Mouse (Mus musculus): Measurements from ENCODE around the gene Uspl1. TPM values are rescaled to one million over a fixed set of nuclear protein-coding genes. Genes with fewer than 3 reads are reported as not detected.

Uspl1 gene
- total RNA-seq, 1 experiment from 2014 or later: 27.8 TPM

DNA sequence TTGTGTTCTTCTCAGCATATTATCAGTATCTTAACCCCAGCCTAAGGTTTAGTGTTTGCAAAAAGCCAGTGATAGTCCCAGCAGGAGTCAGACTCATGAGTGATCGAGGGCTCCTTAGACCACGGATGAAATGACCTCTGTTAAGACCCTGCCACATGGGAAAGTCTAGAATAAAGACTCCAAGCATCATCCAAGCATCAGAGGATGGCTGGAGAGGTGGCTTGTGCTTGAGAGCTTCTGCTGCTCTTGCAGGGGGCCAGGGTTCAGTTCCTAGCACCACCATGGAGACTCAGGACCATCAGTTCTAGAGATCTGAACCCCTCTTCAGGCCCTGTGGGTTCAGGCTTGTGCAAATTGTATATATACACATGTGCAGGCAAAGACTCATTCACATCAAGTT, 16.1 kb upstream of the Uspl1 start:
- DNase-seq: no peak

DNA sequence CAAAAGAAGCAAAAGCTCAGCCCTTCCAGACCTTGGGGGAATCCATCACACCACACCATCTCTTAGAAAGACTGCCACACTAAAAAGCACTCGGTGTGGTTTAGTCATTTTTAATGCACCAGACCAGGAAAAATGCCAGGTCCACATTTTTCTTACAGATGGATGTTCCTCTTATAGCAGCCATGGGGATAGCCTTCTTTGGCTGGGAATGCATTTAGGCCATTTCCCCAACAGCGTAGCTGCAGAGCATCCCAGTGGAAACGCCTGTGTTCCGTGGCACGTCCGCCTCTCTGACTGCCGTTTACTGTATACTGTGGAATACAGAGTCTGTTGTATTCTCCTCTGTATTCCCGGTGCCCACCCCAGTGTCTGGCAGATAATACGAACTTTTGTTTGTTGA, 15.3 kb upstream of the Uspl1 start:
- no peak for DNase-seq

DNA sequence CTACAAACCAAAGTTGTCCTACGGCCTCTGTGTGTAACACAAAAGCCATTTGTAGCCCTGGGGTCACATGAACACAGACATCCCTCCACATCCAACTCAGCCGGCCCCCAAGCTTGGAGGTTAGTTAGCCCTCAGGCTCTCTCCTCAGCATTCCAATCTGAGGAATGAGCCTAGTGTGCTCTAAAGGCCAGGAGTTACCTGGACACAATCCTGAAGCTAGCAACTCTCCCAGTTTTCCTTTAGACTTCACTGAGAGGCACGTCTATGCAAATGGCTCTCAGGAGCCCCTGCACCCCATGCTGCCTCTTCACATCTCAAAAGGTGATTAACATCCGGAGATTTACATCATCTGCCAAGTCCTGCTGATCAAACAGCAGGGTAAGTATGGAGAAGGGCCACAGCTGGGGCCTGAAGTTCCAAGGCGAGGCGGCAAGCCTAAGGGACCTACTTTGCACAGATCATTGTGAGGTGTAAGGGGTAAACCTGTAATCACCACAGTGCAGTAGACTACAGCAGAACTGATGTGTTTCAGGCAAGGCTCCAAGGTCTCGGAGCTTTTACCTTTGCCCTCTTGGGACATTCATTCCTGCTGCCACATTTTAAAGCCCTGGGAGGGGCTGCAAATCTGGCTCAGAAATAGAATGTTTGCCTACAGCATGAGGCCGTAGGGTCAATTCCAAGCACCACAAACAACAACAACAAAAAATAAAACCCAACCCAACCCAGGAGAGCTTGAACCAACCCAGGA, 13.1 kb upstream of the Uspl1 start:
- DNase-seq: no peak

DNA sequence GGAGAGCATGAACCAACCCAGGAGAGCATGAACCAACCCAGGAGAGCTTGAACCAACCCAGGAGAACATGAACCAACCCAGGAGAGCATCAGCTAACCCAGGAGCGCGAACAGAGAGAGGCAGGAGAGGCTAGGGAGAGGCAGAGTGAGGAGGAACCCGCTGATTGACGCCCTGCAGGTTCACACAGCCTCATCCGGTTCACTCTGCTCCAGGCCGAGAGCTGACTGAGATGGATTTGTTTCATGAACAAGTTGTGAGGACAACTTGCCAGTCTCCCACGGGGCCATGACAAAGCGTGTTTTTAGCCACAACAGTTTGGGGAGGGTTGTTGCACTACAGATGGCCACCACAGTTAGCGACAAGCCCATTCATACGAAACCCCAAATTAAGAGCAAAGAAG, 11.9 kb upstream of the Uspl1 start:
- no peak for DNase-seq

DNA sequence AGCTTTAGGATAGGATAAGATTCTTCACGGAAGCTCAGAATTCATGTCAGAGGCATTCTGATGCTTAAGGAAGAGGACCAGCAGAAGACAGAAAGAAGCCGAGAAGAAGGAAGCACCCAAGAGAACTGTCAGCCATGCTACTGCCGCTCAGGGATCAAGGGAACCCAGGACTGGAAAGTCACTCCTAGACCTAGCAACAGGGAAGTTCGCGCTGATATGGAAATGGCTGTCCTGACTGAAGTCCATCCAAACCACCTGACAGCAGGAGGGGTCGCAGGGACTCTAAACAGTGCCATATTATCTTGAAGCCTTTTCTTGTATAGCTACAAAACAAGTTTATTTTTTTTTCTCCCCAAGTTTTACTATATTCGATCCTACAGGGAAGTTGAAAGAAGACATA, 9.6 kb upstream of the Uspl1 start:
- DNase-seq: no peak

DNA sequence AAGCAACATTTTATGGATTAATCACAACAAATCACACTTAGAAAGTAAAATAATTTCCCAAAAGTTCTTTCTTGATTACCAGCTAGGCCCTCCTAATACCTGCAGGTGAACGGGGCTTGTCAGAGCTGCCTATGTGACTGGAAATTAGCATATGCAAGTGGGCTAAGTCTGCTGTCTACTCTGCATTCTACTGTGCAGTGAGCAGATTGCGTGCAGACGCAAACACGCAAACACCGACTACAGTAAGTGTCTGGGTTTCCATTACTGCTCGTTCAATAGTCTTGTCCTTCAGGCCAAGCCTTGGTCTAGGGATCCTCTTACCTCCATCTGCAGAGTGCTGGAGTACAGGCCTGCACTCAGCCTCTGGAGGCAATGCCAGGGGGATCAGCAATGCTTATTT, 8.4 kb upstream of the Uspl1 start:
- DNase-seq: no peak

DNA sequence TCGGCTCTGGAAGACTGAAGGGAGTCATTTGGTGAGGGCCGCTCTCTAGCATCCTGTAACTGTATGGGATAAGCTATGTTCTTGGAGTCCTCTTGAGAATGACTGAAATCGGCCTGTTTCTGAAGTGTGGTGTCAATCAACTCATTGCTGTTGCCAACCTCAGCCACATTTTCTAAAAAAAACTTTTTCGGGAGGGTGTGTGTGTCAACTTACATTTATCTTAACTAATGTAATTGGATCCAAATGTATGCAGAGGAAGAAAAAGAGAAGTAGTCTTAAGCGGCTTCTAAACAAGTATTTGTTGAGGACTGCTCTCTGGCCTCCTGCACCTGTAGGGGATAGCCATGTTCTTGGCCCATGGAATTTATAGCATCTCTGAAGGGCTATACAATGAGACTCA, 6.1 kb upstream of the Uspl1 start:
- DNase-seq: no peak

DNA sequence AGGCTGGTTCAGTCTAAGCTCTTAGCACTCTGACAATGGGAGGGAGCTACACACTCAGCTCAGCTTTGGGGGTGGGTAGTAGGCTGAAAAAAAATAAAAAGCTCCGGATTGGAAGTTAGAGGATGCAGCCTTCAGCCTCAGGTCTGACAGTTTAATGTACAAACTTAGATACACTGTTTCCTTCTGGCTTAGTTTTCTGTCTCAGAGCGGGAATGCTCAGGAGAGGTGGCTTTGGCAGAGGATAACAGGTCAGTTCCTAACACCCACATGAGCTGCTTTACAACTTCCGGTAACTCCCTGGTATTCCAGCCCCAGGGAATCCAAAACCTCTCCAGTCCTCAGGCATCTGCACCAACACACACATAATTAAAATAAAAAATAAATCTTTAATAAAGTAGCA, 4.3 kb upstream of the Uspl1 start:
- no peak for DNase-seq

DNA sequence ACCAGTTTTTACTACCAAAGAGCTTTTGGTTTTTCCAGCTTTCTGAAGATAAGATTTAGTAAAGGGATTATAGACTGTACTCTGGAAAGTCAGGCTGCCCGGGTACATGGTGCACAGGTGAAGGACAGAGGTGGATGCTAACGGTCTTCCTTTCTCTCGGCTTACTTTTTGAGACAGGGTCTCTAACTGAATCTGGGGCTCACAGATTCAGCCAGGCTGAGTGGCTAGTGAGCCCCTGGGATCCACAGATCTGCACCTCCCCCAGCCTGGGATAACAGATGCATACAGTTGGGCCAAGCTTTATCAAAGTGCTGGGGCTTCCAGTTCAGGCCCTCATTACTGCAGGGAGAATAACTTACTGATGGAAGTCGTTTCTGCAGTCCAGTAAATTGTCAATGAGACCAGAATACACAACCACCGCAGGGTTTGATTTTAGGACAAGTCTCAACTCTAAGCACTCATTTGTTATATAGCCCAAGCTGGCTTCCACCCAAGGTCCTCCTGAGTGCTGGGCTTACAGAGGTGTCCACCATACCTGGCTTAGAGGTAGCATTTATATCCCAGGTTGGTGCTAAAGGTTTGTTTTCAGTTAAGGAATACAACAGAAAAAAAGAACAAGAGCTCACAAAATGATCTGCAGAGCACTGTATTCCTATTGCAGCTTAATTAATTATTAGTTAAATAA, 1.8 kb upstream of the Uspl1 start:
- DNase-seq: no peak

DNA sequence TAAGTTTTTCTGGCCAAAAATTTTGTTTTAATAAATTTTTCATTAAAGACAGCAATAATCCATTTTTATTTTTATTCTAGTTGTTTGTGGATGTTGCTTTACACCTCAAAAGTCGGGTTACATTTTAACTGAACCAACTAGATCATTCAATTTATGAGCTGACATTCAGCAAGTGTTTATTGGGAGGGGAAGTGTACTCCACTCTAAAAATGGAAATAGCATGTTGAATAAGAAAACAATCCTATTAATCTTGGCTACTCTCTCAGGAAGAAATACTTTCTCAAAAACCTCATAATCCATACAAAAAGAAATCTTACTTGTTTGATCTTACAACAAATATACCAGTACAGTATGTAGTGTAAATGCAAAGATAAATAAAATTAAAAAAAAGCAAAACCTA, 1.0 kb upstream of the Uspl1 start:
- no peak for DNase-seq

DNA sequence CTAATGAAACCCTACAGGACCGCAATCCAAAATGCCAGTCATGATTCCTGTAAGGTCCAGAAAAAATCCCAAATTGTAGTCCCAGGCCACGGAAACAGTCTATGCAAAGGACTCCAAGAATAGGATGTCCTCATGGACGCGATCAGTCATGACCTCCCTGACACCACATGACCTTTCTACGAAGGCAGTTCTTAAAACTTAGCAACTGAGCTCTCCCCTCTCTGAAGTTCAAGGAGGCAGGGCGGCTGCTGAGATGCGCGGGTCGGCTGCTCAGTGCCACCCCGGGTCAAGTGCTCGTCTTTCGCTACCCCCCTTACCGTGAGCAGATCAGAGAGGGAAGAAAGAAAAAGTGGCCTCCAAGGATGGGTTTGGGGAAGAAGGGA, 438 bp upstream of the Uspl1 start:
- DNase-seq: no peak

DNA sequence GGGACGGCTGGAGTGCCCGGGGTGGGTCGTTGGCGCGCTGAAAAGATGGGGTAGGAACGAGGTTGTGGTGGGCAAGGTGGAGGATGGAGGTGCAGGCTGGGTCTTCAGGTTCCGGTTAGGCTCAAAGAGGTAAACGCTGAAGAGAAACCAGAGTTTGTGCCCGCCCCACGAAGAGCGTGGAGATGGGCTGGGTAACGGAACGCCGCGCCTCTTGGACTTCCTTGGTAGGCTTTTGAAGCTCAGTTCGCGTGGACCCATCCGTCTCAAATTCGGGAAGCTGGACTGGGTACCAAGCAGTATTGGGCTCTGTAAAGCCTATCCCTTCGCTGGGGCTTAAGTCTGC, 665 bp downstream of the Uspl1 start:
- DNase-seq: peak; percentile 70

DNA sequence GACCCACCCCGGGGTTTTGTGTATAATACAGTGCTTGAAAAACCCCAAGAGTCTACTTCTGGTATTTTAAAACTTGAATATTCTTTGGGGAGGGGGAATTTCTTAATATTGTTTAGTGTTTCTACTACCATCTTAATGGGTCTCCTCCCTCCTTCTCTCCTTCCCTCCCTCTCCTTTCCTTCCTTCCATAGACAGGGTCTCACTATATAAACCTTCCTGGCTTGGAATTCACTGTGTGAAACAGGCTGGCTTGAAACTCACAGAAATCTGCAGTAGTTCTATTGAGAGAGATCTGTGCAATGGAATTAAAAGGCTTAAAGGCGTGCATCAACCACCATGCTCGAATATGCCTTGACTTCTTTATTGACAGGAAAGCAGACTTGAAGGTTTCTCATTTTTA, 1.7 kb downstream of the Uspl1 start:
- DNase-seq: no peak

DNA sequence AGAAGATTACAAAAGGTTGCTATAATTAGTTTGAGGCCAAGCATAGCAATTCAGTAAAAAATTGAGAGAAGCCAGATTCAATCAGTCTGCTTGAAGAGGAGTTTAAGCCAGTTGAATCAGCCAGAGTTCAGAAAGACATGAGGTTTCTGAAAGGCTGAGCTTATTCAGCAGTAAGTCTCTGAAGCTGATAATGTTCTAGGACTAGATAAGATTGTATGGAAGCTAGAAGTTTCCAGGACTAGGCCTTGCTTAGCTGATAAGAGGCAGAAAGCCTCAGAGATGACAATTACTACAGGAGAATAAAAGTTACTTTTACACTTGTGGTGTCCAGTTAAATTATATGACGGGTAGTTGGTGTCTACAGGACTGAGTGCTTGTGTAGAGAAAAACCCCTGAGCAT, 6.0 kb downstream of the Uspl1 start:
- DNase-seq: no peak

DNA sequence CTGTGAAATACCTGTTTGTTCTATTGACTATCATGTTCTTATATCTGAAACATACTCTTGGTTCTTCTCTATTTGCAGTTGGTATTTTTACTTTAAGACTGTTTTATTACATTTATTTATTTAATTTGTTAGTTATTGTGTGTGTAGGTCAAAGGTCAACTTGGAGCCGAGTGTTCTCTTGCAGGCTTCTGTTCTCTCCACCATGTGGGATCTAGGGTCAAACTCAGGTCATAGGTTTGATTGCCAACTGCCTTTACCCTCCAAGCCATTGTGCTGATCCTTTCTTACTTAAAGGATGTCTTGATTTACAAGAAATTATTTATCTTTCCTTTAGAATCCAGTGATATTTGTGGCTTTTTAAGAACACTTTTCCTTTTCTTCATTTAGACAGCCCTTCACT, 12.5 kb downstream of the Uspl1 start:
- DNase-seq: no peak

DNA sequence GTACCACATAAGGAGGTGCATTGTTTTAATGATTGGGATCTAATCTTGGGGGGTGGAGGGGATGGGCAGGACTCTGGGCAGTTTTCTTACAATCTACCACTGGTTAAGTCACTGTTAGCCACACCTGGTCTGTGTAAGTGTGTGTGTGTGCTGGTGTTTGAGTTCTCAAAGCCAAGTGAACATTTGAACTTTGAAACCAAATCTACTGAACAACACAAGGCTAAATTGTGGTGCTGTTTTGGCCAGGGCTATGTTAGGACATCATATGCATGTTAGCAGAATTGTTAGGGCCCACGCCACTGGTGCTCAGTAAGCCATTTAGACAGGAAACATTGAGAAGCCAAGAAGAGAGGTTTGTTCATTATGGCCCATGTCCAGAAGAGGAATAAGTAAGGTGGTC, 14.6 kb downstream of the Uspl1 start:
- no peak for DNase-seq

DNA sequence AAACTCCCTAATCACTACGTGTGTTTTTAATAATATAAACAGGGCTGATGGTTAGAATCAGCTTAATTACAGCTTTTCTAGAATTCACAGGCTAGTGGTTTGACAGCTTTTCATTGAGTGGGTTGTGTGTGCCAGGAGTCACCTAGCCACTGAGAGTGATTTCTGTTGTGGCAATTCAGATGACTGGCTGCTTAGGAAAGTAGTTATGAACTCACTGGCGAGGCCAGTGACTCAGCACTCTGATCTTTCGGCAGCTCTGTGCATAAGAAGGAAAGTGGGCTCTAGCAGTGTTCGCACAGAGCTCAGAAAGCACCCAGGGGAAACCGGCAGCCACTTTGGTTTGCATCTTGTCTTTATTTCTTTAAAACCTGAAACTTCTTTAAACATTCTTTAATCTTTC, 18.8 kb downstream of the Uspl1 start:
- peak; percentile 62 for DNase-seq

DNA sequence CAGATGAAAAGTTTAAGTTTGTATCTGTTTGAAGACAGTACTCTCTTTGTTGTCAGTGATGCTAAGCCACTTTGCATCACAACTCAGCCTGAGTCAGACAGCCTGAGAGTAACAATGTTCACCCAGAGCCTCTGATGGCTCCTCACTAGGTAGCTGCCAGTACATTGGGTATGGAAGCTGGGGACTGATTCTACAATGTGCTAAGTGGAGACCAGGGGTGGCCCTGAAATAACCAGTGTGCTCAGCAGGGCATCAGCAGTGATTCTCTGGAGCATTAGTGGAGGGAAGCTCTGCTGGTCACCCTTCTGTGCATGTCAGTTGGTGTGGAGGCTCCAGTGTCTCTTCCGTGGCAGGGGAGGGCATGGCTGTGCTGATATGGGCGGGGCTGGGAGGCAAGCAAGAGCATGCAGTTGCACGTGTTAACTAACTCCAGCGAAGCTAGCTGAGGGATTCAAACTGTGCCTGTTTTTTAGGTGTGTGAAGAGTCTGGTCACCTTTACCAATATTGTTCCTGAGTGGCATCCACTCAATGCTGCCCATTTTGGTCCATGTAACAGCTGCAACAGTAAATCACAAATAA, 19.7 kb downstream of the Uspl1 start:
- DNase-seq: no peak

DNA sequence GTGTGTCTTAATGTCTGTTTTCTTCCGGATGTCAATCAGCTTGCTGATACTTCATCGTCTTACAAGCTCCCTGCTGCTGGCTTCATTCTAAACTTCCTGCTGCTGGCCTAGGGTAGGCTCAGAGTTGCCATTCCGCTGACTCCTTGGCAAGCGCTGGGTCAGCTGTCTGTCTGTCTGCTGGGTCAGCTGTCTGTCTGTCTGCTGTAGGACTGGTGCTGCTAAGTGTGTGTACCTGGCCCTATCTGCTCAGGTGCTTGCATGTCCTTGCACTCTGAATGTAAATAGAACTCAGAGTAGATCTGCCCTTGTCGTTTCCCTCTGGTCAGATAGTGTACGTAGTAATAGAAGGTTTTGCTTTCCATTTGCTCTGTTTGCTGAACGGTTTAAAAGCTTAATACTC, 20.7 kb downstream of the Uspl1 start:
- no peak for DNase-seq

DNA sequence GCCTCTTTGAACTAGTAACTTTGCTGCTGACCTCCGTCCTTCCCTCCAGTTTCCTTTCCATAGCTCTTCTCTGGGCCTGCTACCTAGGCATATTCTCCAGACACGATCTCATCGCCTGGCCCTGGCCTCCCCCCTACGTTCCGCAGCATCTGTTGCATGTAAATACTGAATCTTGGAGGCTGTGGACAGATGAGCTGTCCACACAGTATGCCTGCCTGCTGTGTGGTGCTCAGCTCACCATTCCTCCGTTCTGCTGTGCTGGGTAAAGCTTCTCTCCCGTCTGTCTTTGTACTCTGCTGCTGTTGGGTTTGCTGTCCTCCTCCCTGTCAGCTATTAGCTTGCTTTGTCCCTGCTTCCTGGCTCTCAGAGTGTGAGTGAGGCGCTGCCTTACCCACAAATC, 21.1 kb downstream of the Uspl1 start:
- no peak for DNase-seq

DNA sequence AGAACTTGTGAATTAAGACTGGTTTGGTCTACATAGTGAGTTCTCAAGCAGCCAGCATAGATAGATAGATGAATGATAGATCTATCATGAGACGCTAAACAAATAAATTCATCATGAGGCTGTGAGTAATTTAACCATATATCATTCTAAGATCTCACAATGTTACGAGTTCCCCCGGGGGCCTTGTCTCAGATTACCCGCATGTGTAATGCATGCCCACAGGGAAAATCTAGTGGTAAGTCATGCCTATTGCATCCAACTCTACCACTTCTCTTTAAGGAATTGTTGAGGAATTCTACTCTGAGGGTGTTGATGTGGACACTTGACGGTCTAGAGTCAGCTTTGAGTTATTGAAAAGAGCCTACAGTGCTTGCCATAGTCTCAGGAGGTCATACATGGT, 22.1 kb downstream of the Uspl1 start:
- no peak for DNase-seq

DNA sequence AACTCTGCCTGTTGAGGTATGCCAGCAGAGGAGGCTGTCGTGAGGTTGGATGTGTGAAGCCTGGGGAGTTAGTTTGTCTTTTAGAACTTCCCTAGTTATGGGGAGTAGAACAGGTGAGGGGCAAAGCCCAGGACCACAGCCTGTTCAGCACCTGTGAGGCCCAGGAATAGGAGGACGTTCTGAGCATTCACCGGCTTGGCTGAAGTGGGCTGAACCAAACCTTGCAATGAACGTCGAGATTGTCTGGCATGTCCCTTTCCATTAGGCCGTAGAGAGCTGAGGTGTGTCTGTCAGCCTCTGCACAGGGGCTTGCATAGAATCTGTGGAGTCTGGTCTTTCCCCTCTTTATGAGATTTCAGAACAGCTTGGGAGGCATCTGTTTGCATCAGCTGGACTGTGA, 23.5 kb downstream of the Uspl1 start:
- DNase-seq: no peak

DNA sequence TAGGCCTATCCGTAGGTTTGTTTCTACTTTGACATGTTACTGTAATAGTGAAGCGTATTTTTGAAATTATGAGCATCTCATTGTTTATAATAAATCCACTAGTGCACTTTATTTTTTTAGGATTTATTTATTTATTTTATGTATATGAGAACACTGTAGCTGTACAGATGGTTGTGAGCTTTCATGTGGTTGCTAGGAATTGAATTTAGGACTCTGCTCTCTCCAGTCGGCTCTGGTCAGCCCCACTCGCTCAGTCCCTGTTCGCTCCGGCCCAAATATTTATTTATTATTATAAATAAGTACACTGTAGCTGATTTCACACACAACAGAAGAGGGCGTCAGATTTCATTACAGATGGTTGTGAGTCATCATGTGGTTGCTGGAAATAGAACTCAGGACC, 24.6 kb downstream of the Uspl1 start:
- DNase-seq: no peak

DNA sequence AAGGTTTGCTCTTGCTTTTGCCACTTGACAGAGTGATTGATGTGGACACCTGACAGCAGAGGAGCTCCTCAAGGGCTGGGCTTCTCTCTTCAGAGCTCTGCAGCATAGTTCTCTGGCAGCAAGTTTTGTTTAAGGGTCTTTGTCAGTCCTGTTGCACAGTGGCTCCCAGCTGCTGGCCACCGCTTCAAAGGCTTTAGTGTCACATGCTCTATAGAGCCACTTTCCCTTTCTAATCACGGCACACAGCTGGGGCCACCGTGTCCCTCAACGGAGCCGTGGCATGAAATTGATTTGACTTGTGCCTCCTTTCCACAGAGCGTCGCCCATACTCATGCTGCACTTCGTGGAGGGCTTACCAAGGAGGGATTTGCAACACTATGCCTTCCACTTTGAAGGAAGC, 25.2 kb downstream of the Uspl1 start:
- DNase-seq: no peak
